Mouse (Mus musculus) embryonic facial prominence, embryonic 14.5 days (tissue): ENCODE measurements around the gene Eid1. TPM values are rescaled to one million over a fixed set of nuclear protein-coding genes. Genes with fewer than 3 reads are reported as not detected.

Experiments
- polyA plus RNA-seq: library from polyadenylated mRNA; unstranded; fragments of >200 nt; fragmentation: Nextera tagmentation; extraction: Ambion mirVana; gene quantifications from 2 replicates; pipeline ENCODE4 v1.2.1, GENCODE M21; 2014

Gene Eid1
- polyA plus RNA-seq, 1 experiment from 2014 or later = 273 TPM

Other genes with a start within 250 kb of the Eid1 start
- gene Gm9913, start 168.0 kb upstream of the Eid1 start, polyA plus RNA-seq = 0.31 and 0.60 TPM in 2 replicates
- 61.0 and 61.1 TPM in 2 replicates for gene Fbn1, start 165.1 kb upstream of the Eid1 start, polyA plus RNA-seq
- 6.9 and 7.0 TPM in 2 replicates for gene Cep152, start 48.0 kb upstream of the Eid1 start, polyA plus RNA-seq
- gene Shc4, start 51.1 kb downstream of the Eid1 start, polyA plus RNA-seq = 1.3 and 2.1 TPM in 2 replicates
- 21.8 and 22.1 TPM in 2 replicates for gene Secisbp2l, start 109.8 kb downstream of the Eid1 start, polyA plus RNA-seq
- 35.2 and 42.0 TPM in 2 replicates for gene Galk2, start 186.0 kb downstream of the Eid1 start, polyA plus RNA-seq
- 89.0 and 90.0 TPM in 2 replicates for gene Cops2, start 186.0 kb downstream of the Eid1 start, polyA plus RNA-seq